Mouse (Mus musculus) frontal cortex, postnatal 36 days (tissue): ENCODE data around the gene Pcyt1a.

Source experiments
- DNase-seq, 2 experiments: peaks; one replicate each; pipeline ENCODE4 v3.0.0; 2022; ENCODE audit warnings: low spot score in 2 of 2

Gene Pcyt1a

DNA sequence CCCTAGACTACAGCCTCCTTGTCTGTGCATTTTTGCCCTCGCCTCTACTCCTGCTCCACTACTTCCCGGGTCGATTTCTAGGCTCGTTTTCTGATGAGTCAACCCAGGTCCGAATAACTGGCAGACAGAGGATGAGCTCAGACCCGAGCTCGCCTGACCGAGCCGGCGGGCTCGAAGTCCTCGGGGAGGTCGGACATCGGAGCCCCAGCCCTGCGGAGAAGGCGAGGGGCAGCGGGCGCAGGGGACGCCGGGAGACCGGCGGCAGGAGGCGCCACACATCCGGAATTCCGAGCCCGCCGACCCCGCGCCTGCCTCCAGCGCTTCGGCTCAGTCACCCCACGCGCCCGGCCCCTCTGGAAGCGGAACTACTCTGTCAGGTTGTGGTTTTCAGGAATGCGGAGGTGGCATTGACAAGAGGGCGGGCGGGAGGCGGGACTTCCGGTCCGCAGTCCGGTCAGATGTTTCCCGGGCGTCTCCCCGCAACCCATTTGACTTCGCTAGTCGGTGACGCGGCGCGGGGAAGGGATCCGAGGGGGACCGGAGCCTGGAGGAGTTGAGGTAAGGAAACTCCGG lies at the start of gene Pcyt1a:
Gene Pcyt1a, plus strand, starts transcription at position 448 of the 573 bp plus-strand sequence.
- DNase-seq: peak; percentile 88 to 92

DNA sequence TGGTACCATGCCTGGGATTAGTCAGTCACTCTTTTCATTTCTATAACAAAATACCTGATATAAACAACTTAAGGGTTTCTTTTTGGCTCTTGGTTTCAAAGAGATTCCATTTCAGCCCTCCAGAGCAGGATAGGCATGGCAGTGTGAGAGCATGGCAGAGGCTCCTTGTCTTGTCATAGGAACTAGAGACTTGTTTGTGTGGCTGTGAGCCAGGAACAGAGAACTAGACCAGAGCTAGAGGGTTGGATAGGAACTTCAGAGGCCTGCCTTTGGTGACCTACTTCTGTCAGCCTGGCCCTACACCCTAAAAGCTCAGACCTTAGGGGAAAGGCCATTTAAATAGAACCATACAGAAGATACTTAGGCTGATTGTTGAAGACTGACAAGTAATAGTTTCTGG lies 47.8 kb upstream of the Pcyt1a start:
- DNase-seq: no peak

DNA sequence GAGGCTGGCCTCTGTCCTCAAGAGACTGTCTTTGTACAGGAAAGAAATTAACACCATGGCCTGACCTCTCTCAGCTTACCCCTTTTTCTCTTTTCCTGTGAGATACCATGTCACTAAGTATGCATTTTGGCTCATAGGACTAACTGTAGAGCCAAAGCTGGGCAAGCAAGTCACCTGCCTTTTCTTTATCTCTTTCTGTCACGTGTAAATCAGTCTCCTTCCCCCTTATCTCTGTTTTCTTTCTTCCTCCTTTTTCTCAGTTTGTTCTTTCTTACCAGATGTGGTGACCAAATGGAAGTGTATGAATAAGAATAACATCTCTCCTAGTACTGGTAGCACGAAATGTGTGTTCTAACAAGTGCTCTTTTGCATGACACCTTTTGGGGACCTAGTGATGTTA lies 45.8 kb upstream of the Pcyt1a start:
- no peak for DNase-seq

DNA sequence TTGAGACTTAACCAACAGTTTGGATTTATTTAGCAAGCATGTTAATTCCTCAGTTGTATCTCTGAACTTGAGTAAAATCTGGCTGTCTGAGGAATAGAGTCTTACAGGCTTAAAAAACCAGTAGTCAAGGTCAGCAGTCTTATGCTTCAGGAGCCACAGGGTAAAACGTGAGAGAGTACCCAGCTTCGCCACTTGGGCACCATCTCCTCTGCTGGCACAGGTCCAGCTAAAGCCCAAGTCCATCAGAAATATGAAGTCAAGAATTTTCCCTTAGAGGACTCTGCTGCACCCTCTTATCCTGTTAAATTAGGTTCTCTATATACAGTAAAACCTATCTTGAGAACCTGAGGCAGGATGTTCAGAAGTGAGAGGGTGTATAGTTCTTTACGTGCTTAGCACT lies 43.9 kb upstream of the Pcyt1a start:
- DNase-seq: no peak

DNA sequence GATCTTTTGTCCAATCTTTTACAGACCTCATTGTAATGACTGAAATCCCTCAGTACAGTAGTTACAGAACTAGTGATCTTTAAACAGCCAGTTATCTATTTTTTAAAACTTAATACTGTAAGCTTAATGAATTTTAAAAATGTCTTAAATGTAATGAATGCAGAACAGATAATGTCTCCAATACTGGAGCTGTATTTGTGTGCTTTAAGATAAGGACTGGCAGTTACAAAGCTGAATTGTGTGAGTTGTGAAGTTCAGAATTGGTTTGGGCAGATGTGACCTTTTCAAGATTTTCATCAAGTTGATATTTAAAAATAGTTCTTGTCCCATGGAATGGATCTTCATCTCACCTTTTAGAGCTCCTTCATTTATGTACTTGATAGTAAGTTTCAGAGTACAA lies 41.7 kb upstream of the Pcyt1a start:
- no peak for DNase-seq

DNA sequence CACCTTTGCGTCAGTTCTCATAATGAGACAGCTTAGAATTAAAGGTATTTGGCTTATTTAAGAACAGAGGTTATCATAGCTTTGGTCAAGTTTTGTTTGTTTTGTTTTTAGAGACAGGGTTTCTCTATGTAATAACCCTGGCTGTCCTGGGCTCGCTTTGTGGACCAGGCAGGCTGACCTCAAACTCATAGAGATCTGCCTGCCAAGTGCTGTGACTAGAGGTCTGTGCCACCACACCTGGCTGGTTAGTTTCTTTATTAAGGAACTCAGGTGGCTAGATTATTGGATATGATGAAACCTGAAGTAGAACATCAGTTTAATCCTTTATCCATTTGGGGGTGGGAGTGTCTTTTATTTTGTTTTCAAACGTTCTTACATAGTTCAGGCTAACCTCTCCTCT lies 40.9 kb upstream of the Pcyt1a start:
- no peak for DNase-seq

DNA sequence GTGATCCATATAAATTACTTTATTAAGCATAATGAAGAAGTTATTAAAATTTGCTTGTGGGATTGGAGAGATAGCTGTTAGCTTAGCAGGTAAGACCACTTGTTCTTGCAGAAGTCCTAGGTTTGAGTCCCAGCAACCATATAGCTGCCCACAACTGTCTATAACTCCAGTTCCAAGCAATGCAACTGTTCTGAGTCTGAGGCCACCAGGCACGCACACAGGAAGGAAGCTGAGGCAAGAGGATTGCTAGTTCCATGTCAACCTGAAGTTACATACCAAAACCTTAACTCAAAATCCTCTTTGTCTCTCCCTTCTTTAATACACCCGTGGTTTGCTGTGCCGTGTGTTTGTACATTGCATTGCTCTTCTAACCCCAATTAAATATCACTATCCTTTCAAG lies 39.8 kb upstream of the Pcyt1a start:
- no peak for DNase-seq

DNA sequence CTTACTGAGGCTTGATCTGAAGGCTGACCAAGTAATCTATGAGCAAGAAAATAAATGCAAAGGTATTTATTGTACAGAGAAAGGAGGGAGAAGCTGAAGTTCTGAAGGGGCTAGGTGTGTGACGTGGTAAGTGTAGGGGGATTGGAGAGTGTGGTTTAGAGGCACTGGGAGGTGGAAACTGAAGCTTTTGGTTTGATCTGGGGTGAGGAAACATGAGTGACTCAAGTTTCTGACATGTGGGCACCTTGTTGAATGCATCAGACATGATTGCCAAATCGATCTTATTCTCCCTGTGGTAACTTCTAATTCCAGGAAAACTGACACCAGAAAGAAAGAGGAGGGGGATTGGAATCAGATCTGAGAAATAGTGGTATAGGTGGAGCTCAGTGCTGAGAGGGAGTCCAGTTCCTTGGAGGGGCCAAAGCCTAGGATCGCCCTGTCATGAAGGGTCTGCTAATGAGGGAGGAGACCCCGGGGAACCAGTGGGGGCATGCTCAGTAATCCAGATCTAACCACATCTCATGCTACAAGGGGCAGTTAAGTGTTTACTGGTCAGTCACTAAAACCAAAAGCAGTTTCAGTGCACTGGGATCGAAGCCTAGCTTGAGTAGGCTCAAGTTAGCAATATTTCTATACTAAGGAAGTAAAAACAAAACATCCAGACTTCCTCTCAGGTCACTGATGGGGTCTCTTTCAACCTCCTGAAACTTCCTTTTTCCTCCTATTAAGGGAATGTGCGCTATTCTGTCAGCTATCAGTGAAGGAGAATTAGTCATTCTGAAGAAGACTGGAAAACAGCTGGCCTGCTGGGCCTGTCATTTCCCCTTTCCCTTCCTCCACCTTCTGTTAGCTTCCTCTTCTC lies 34.8 kb upstream of the Pcyt1a start:
- no peak for DNase-seq

DNA sequence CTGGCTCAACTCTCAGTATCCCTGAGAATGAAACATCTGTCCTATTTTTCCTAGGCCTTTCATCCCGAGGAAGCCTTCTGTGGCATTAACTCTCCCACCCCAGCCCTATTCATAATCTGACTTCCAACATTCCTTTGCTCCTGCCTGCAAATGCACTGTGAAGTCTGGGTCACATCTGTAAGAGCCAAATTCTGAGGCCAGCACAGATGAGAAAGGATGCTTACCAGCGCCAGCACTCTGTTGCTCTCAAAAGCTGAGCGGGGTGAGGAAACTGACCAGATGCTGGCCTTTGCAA lies 34.2 kb upstream of the Pcyt1a start:
- DNase-seq: no peak

DNA sequence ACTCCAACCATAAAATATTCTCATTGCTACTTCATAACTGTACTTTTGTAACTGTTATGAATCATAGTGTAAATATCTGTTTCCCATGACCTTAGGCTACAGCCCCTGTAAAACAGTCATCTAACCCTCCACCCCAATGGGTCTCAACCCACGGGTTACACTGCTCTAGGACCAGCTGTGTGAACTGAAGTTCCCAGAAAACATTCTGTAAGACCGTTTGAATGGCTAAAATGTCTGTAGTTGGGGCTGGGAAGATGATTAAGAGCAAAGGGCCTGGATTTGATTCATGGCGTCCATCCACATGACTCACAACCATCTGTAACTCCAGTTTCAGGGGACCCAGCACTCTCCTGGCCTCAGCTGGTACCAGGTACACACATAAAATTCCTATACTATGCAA lies 32.5 kb upstream of the Pcyt1a start:
- no peak for DNase-seq

DNA sequence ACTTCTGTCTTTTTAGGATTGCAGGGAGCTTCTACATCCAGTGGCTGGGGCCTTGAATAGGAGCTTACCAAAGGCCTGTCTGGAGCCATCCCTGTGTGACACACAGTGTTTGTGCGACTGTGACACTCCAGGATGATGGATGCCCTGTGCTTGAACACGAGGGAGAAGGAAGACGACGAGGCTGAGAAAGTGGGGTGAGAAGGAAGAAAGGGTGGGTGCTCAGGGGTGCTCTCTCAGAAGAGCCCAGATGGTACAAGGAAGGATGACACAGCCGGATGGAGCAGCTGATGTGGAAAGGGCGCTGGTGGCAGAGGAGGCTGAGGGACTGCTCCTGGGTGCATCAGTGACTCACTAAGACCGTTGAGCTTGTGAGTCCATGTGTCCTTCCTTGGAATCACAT lies 30.5 kb upstream of the Pcyt1a start, which contains the start of gene Tm4sf19:
Gene Tm4sf19, plus strand, starts transcription at position 240 of the 400 bp plus-strand sequence.
- DNase-seq: no peak

DNA sequence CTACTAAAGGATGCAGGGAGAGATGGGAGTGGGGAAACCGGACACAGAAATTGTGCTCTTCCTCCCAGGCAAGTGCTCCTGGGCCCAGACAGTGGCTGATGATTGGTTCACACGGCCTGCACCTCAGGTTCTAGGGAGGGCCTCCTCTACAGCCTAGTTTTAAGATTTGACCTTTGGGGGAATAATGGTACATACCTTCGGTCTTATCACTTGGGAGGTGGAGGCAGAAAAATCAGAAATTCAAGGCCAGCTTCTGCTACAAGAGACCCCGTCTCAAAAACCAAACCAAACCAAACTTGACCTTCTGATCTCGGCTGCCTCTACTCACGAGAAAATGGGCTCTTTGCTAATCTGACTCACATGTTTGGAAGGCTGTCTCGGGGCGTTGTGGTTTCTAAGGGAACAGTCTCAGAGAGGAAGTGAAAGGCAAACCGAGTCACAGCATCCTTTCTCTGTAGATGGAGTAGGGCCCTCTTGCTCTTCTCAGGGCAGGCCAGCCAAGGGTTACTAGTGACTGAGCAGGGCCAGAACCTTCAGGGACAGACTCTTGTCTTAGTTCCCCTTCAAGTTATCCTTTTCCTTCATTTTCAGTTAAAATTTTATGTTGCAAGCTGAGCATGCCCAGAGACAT lies 29.3 kb upstream of the Pcyt1a start:
- no peak for DNase-seq

DNA sequence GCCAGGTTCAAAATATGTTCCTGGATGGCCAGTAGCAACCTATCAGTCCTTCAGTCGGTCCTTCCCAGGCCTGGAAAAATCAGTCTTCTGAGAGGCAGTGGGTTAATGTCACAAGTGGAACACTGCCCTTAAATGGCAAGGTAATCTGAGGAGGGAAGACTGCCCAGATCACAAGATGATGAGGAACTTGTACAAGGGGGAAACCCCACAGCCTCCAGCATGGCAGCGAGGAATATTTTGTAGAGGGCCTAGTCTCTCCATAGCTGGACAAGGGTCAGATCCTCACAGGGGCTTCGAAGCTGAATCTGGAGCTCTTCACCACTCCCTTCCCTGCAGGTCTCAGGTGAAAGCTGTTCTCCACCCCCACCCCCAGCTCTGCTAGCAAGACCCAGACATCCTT lies 27.9 kb upstream of the Pcyt1a start:
- no peak for DNase-seq

DNA sequence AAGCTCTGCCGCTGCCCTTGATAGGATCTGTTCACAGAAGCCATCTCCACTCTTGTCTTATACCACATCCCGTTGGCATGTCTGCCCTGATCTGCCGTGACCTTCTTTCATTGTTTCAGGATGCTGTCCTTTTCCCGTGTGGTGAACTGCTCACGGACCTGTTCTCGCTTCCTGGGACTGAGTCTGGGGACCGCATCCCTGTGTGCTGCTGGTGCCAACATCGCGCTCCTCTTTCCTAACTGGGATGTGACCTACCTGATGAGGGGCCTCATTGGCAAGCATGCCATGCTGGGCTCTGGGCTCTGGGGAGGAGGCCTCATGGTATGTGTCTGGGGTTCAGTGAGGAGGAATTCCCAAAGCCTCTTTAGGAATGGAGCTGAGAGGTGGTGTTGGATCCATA lies 25.0 kb upstream of the Pcyt1a start:
- no peak for DNase-seq

DNA sequence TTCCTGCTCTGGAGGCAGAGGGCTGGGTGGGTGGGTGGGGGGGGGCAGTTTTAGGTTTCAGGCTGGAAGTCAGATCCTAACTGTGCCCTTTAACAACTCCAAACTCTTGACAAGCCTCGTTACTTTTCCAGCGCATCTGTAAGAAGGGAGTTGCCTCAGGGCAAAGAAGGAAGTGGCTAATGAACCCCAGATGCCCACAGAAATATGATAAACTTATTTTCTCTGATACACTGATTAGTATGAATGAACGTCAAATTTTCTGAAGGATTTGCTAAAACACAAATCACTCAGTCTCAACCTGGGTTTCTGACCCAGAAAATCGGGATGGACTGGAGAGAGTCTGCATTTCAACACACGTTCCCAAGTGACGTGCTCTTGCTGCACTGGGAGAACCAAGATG lies 24.1 kb upstream of the Pcyt1a start:
- DNase-seq: no peak

DNA sequence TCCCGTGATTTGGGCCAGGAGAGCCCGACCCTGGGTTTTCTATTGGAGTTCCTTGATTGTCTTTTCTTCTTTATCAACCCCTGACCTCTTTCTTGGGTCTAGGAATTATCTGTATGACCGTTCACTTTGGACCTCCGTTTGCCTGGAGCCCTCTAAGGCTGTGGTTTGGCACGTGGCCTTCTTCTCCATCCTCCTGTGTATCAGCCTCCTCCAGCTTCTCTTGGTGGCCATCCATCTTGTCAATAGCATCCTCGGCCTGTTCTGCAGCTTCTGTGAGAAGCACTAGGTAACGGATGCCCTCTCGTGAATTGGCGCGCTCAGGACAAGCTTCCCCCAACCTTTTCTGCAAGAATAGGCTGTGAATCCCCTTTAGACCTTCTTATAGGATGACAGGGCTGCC lies 23.0 kb upstream of the Pcyt1a start:
- DNase-seq: no peak

DNA sequence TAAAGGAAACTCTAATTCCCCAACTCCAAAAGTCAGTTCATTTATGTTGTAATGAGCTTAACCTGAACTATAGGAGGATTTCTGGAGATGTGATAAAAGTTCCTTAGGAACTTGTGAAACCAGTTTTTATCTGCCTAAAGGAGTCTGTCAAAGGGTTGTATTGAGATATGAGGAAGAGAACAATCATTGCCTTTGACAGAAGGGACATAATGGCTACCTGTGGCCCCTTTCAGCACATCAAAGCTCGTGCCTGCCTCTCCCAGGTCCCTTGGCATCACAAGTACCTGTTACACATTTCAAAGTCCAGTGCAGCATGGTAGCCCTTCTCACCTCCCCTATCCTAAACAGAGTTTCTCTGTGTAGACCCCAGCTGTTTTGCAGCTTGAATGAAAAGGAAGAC lies 13.3 kb upstream of the Pcyt1a start:
- DNase-seq: no peak

DNA sequence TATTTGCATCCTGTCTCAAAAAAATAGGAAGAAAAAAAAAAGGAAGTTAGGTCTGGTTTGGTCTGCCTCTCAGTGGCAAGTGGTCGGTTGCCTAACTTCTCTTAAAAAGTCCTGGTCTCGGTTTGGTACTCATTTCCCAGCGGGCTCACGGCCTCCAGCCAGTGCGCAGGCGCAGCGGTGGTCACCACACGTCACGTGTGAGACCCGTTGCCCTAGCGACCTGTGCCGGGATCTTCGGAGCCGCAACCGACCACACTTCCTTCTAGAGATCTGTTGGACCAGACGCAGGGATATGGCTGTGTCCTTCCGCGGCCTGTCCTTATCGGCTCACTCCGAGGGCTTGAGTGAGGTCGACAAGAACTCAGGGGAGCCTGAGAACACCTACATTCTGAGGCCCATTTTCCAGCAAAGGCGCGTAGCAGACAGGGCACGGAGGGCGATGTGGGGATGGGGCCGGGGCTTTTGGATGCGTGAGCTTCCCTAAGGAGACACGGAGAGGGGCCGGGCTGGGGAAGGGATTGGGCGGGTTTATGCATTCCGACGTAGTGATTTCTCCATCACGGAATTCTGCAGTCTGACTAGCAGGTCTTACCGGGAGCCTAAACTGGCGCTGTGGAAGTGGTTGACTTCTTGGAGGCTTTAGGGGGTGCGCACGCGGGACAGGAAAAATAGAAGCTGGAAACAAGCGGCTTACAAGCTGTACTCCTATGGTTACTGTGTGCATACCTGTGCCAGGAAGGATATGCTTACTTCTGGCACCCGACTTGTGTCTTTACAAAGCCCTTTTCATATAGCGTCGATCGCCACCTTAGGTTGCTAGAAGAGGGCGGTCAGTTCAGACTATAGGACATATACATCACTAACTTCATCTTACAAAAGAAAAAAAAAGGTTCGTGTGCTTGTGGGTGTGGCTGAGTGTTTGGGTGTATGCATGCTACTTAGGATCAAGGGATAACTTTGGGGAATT lies 10.9 kb upstream of the Pcyt1a start, which contains the start of gene Tctex1d2:
Gene Tctex1d2, plus strand, starts transcription at position 186 of the 967 bp plus-strand sequence.
- DNase-seq: peak; percentile 93 to 94

DNA sequence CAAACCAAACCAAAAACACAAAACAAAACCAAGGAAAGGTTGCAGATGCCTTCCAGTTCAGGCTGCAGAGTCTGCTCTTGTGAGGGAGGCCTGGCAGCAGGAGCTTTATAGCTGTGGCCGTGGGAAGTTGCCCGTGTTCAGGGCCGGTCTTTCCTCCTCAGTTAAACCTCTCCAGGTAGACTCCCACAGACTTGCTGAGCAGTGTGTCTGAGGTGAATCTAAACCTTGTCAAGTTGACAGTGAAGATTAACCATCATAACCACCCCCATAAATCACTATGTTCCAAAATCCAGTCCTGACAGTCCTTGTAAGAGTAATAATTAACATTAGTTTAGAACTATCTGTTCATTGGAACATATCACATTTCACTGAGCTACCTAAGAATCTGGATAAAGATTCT lies 3.2 kb upstream of the Pcyt1a start:
- no peak for DNase-seq

DNA sequence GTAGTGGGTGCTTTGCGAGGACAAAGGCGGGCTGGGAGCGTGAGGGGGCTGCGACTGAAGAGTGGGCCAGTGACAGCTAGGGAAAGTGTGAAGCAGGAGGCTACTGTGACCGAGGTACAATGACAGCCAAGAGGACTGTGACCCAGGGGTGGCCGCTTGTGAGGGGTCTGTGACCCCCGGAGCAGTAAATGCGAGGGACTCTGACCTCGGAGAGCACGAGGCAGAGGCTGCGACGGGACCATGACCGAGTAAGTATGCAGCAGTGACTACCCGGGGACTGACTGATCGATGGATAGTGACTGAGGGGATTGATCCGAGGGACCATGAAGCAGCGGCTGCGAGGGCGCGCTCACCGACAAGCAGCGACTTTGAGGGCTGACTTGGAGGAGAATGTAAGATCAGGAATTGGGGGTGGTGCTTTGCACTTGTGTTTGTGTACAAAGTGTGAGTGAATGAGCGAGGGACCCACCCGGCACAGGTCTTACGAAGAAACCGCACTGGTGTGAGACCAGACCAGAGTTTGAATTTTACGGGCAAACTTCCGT lies 398 bp downstream of the Pcyt1a start:
- no peak for DNase-seq

DNA sequence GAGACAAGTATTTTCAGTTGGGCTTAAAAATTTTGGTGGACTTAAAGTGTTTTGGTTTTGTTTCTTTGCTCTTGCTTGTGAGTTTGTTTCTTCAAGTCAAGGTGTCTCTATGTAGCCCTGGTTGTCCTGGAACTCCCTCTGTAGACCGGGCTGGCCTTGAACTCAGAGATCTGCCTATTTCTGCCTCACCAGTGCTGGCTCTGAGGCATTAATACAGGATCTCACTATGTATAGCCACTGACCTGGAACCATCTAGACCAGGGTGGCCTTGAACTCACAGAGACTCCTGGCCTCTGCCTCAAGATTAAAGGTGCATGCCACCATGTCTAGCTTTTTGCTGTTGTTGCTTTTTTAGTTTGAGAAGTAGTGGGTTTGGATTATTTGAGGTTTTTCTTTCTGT lies 1.2 kb downstream of the Pcyt1a start:
- DNase-seq: no peak

DNA sequence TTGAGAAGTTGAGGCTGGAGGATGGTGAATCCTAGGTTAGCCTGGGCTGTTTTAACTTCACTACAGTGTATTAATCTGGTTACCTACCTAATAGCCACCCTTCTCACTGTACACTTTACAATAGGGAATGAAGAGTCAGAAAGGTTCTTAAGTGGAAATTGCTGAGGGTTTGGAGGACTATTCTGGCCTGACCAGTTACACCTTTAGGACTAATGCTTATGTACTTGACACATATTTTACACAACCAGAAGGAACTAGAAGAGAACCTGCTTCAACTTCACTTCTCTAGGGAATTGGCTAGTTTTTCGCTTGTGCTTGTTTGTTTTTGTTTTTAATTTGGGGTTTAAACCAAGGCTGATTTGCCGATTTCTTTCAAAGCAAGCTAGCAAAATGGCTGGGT lies 2.4 kb downstream of the Pcyt1a start:
- no peak for DNase-seq
